Mouse (Mus musculus) gastrocnemius, adult 2 months (tissue): ENCODE measurements around the gene Pomt2. TPM values are rescaled to one million over a fixed set of nuclear protein-coding genes. Genes with fewer than 3 reads are reported as not detected.
A peak's percentile ranks its signal among the peaks of the same experiment; 100 is the strongest.
"Not testable (repeated sequence)": the region's sequence is repeated elsewhere in the genome, so short reads cannot be mapped to it uniquely, and the experiment has no call there.

Experiments
- DNase-seq: peaks from one replicate; pipeline ENCODE4 v3.0.0; 2022
- H3K27ac ChIP-seq: fragments of 200-600 bp; 2 replicates; pipeline ENCODE4 v1.8.1; 2022; ENCODE audit warnings: mild to moderate bottlenecking
- H3K4me3 ChIP-seq: fragments of 200-600 bp; 2 replicates; pipeline ENCODE4 v1.8.1; 2022; ENCODE audit warnings: mild to moderate bottlenecking, moderate library complexity
- CTCF ChIP-seq: fragments of 200-600 bp; IDR thresholded peaks from 2 replicates; pipeline ENCODE4 v1.8.1; 2022; ENCODE audit warnings: antibody characterized with exemption, mild to moderate bottlenecking, moderate library complexity
- intact Hi-C: fragments of 180-260 bp; cut with DNase I; formaldehyde crosslinking; loops from one replicate; pipeline ENCODE4 v1.15.1; 2025
- long read RNA-seq, 2 experiments: library from polyadenylated mRNA; stranded (forward); transcript quantifications; one replicate each; pipeline ENCODE4 v2.0.0; 2021
- total RNA-seq, 2 experiments: library from RNA; stranded (reverse); gene quantifications; 2 replicates each; pipeline ENCODE4 v1.2.3; 2021

The Pomt2 gene
- 1 to 10 TPM; 6.2 to 6.3 TPM for total RNA-seq
- long read RNA-seq, experiment 1, full-length matches to known transcripts = 13 of 15 reads
- long read RNA-seq, experiment 1, partial matches to known transcripts = 0 of 15 reads
- long read RNA-seq, experiment 1, other reads (novel, unspliced or antisense) = 2 of 15 reads
- long read RNA-seq, experiment 2, full-length matches to known transcripts = 8 of 10 reads
- long read RNA-seq, experiment 2, partial matches to known transcripts = 1 of 10 reads
- long read RNA-seq, experiment 2, other reads (novel, unspliced or antisense) = 1 of 10 reads

DNA sequence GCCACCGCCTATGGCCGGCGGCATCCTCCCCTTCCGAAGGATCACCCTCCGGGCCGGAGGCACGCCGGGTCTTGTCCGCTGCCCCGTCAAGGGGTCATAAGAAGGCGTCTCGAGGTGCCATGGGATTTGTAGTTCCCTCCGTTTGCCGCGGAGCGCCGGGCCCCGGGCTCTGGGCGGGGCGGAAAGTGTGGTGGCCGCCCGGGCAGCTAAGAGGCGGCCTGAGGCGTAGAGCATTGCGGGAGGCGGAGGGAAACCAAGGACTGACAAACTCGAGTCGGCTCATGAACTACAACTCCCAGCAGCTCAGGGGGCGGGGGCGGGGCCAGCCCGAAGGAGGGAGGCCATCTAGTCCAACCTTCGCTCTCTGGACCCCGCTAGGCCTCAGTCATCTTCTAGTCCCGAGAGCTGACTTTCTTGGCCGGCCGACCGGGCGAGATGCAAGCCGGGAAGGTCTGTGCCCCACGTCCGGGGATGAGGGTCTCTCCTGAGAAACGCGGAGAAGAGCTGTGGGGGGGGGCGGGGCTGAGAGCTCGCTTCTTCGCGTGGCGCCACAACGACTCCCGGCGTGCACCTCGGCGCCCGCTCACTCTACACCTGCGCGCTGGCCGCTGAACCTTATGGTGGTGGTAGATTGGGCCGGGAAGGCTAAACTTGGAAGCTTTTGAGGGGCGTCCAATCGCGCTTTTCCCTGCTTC is at the start of gene Pomt2:
Pomt2 (minus strand) TSS at position 574 of the 695 bp plus-strand sequence.
- no peak; the same call in 1 of the 2 replicates for TF ChIP-seq CTCF

DNA sequence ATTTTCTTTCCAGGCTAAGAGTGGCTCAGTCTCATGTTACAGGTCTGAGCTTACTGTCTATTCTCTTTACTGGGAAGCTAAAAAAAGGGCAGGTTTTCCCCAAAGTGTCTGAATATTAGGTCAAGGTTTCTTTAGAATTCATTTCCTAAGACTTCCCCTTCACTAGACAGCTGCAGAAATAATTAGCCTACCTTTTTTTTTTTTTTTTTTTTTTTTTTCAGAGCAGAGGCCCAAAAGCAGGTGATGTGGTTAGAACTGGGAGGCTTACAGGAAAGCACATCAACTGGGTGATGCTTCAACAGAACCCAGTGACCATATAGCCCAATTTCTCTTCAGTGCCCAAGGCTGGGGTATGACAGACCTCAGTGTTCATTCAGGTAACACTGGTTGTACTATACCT is 48.5 kb upstream of the Pomt2 start:
- no peak overlapping the region for H3K4me3 ChIP-seq
- DNase-seq = no peak
- no peak for TF ChIP-seq CTCF
- intact Hi-C loops = no loop called here
- H3K27ac ChIP-seq = no peak overlapping the region

More for the DNA sequence above, at the start of gene Pomt2:
- Histone ChIP-seq H3K27ac (peak within 1 kb of the TSS; percentile 91), H3K4me3 (peak within 1 kb of the TSS; percentile 100)
- DNase-seq = peak; percentile 96
- intact Hi-C loops = loop anchor here (2.0 kb wide), 1 partner anchor 119 kb away; the partner anchor contains the start of genes Ahsa1 and Vipas39

DNA sequence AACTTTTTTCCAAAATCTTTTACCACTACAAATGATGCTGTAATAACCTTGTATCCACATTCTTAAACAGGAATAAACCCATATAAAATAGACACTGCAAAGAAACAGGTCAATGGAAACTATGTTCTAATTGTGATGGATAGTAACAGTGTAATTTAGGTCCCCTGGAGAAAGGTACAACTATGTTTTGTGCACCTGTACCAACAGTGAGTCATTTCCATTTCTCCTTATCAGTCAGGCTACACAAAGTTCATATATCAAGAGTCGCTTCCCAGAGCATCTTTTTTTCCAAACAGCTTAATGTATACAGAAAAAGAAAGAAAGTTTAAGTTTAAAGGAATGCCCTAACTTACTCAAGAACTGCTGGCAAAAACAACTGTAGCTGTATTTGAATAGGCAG is 47.3 kb upstream of the Pomt2 start:
- no peak overlapping the region for H3K27ac ChIP-seq
- intact Hi-C loops = no loop called here
- TF ChIP-seq CTCF = no peak
- H3K4me3 ChIP-seq = no peak overlapping the region
- DNase-seq = no peak

DNA sequence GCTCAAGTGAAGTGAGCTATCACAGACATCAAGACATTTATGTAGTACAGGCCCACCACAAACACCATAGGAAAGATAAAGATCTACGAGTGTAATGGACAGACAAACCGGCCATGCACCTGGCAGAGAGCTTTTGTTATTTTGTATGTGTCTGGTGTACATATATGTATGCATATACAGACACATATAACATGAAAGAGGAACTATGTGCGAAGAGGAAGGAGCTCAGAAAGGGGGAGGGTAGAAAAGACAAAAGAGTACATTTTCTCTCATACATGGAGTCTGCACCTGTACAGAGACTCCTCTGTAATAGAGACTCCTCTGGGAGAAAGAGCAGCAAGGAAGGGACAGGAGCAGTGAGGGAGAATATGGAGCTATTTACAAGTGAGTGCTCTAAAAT is 45.2 kb upstream of the Pomt2 start:
- H3K4me3 ChIP-seq = no peak overlapping the region
- H3K27ac ChIP-seq = no peak overlapping the region
- no peak for DNase-seq
- intact Hi-C loops = no loop called here
- TF ChIP-seq CTCF = no peak

DNA sequence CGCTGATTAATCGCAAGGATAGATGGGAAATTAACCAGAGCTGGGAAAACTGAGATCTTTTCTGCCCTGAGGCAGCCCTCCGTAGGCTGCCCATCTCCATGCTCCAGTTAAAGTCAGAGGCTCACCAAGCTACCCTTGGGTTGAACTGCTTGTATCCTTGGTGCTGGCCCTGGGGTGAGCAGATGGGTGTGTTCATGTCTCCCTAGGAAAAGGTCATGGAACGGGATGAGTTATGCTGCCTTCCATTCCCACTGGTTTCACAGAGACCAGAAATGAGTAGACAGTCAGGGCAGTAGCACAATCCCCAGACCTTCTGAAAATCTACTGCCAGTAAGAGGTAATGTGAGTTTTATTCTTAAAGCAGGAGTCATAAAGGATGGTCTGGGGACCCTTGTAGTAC is 29.9 kb upstream of the Pomt2 start:
- no peak for DNase-seq
- Histone ChIP-seq H3K27ac (no peak overlapping the region), H3K4me3 (no peak overlapping the region)
- intact Hi-C loops = no loop called here
- TF ChIP-seq CTCF = no peak

DNA sequence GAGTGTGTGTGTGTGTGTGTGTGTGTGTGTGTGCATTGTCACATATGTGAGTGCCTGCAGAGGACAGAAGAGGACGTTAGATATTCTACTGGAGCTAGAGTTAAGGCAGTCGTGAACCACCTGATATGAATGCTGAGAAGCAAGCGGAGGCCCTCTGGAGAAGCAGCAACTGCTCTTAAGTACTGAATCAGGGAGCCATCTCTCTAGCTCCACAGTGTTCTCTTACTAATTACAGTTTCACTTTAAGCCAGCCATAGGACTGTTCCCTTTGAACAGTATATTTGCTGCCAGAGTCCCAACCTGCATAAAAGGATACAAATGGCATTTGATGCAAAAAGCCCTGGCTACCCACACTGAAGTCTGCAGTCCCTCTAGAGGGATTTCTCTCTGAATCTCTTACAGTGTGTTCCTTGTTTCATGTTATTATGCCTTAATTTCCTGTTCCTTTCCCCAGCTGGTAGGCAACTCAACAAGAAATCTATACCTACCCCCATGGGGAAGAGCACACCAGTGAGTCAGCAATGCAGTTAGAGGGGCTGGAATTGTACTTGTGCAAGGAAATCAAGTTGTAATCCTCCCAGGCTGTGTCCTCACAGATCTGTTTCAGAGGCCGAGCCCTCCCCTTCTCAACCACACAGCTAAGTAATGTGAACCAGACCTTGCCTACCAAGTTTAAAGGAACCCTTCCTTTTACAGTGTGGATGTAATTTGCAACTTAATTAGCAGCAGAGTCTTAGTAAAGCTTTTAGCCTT is 27.6 kb upstream of the Pomt2 start:
- intact Hi-C loops = no loop called here
- no peak for DNase-seq
- no peak for TF ChIP-seq CTCF
- H3K4me3 ChIP-seq = no peak overlapping the region
- no peak overlapping the region for H3K27ac ChIP-seq

DNA sequence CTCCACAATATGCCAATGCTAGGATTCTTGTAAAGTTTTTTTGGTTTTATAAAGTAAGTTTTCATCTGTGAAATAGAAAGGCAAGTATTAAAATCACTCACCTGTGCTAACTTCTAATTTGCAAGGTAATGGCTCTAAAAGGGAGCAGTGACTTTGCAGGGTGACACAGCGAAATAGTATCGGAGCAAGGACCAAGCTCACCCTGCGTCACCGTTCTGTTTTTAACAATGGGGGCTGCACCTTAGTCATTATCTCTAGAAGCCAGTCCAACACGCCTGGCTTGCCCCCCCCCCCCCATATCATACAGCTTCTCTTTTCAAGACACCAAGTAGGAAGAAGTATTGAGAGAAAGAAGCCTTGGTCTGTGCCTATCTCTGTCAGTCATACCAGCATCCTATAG is 13.0 kb upstream of the Pomt2 start:
- no peak for DNase-seq
- Histone ChIP-seq H3K4me3 (no peak overlapping the region), H3K27ac (no peak overlapping the region)
- no peak for TF ChIP-seq CTCF
- intact Hi-C loops = no loop called here

DNA sequence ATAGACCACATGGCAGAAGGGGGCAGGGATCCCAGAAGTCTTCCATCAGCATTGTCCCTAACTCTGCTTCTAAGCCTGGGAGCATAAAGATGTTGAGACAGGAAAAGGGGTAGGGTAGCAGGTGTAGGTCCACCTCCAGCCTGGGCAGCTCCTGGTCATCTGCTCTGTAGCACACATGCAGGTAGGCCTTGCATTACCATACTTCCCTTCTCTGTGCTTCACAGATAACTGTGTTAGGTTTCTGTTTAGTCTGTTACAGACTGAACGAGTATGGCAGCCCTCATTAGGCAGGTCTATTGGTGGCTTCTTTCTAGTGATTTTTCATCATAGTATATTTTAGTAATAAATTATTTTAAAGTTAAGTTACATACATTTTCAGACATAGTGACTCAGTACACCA is 12.5 kb upstream of the Pomt2 start:
- no peak for DNase-seq
- H3K27ac ChIP-seq = no peak overlapping the region
- TF ChIP-seq CTCF = no peak
- intact Hi-C loops = no loop called here
- H3K4me3 ChIP-seq = no peak overlapping the region

DNA sequence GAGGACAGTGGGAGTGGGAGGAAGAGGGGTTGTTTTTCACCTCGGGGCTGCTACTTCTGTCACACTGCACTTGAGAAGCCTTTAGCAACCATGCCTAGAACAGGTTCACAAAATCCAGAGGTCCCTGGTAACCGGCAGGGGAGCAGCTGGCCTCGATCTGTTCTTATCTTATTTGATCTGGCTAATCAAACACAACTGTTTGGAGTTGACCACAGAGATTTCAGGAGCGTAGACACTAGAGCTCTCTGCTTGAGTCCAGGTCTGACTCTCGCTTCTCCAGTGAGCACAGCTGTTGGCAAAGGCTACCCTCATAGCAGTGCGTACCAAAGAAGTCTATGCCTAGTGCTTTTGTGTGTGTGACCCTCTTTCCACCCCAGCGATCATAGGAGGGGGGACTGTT is 10.3 kb upstream of the Pomt2 start:
- H3K27ac ChIP-seq = no peak overlapping the region
- no peak overlapping the region for H3K4me3 ChIP-seq
- intact Hi-C loops = no loop called here
- TF ChIP-seq CTCF = no peak
- DNase-seq = no peak

DNA sequence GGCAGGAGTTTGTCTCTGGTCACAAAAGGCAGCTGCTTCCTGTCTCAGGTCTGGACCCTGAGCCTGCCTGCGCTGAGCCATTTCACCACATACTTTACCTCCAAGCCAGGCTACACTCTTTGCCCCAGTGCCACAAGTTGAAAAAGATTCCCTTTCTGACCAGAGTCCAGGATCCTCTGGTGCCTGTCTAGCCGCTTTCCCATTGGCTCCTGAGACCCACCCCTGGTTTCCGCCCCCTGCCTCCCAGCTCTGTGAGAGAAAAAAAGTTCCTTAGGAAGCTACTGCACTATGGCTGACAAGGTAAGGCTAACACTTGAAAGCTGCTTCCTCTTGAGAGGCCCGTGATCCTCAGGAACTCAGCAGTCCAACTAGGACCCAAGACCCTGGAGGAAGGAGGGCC is 9.6 kb upstream of the Pomt2 start:
- Histone ChIP-seq H3K27ac (no peak overlapping the region), H3K4me3 (no peak overlapping the region)
- DNase-seq = no peak
- intact Hi-C loops = no loop called here
- TF ChIP-seq CTCF = no peak

DNA sequence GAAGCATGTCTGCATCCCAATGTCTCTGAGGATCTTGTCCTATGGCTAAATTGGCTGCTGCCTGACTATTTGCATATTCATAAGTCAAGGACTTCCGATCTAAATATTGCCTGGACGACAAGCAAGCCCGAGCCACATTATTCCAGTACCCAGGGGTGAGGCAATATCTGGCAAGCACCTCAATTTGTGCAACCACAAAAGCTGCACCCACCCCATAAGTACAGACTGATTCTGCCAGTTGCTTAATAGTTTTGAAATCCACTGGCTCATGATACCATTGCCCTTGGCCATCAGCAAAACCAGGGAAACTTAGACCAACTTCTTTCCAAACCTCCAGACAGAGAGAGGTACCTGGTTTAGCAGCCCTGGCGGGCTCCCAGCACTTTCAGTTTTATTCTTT is 6.7 kb upstream of the Pomt2 start:
- DNase-seq, H3K4me3 ChIP-seq, intact Hi-C loops, H3K27ac ChIP-seq: not testable (repeated sequence)

DNA sequence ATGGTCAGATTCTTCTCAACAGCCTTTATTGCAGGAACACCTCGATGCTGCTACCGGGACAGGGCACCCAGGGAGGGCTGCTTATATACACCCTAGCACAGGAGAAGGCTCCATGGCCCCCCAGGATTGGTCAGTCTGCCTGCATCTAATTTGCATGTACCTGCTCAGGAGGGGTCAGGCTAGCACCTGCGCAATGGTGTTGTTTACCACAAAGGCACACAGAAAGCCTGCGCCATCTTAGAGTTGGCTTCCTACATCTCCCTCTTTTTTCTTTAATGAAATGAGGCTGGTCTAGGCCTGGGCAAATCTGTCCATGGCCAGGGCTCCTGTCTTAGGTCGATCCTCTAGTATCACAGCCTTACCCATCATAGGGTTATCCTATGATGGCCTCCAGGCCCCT is 1.7 kb upstream of the Pomt2 start:
- no peak overlapping the region for H3K27ac ChIP-seq
- intact Hi-C loops = no loop called here
- H3K4me3 ChIP-seq = no peak overlapping the region
- no peak for DNase-seq
- TF ChIP-seq CTCF = no peak

DNA sequence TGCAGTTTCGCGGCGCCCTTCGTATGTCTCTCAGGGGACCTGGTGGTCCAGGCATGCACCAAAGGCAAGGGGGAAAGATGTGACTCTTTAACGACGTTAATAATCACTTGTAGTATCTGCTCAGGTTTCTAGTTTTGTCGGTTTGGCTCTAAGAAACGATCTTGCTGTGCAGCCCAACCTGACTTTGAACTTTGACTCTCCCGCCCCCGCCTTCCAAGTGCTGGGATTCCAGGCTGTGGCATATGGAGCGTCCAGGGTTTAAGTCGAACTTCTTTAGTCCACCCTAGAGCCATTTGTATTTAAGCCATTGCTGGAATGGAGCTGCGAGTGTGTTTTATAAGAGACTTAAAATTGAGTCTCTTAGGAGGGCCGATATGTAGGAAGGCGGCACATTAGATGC is 368 bp upstream of the Pomt2 start:
- H3K27ac ChIP-seq = peak overlapping the region; percentile 91
- no peak for DNase-seq
- intact Hi-C loops = no loop called here
- H3K4me3 ChIP-seq = peak overlapping the region; percentile 100
- TF ChIP-seq CTCF = no peak
